Mouse (Mus musculus) small intestine, adult 2 months (tissue): Measurements from ENCODE around the gene Stxbp6. TPM values are rescaled to one million over a fixed set of nuclear protein-coding genes. Genes with fewer than 3 reads are reported as not detected.
A peak's percentile ranks its signal among the peaks of the same experiment; 100 is the strongest.

Source experiments
- H3K27ac ChIP-seq: fragments of 200-500 bp; 2 replicates; pipeline ENCODE4 v1.5.1; 2012; ENCODE audit warnings: low read depth, low read length, control low read depth, inconsistent platforms; ENCODE audit not compliant: insufficient read depth
- H3K27me3 ChIP-seq: fragments of 200-500 bp; 2 replicates; pipeline ENCODE4 v1.6.1; 2012; ENCODE audit warnings: mild to moderate bottlenecking, moderate library complexity, low read length, inconsistent platforms; ENCODE audit not compliant: control insufficient read depth, insufficient read depth
- H3K36me3 ChIP-seq: fragments of 200-500 bp; 2 replicates; pipeline ENCODE4 v1.6.1; 2012; ENCODE audit warnings: mild to moderate bottlenecking, low read length, control low read depth, inconsistent platforms; ENCODE audit not compliant: control insufficient read depth, insufficient read depth
- H3K4me1 ChIP-seq: fragments of 200-500 bp; 2 replicates; pipeline ENCODE4 v1.6.1; 2012; ENCODE audit warnings: low read length, inconsistent platforms, mixed read lengths; ENCODE audit not compliant: control insufficient read depth, insufficient read depth, insufficient read length
- H3K4me3 ChIP-seq: fragments of 200-500 bp; 2 replicates; pipeline ENCODE4 v1.5.1; 2012; ENCODE audit warnings: low read depth, mild to moderate bottlenecking, control low read depth, inconsistent platforms, low read length, moderate library complexity
- CTCF ChIP-seq: fragments of 200-500 bp; IDR thresholded peaks from 2 replicates; pipeline ENCODE4 v1.5.1; 2012; ENCODE audit warnings: low read depth, mild to moderate bottlenecking, control low read depth, inconsistent platforms, low read length, moderate library complexity, mixed read lengths; ENCODE audit not compliant: insufficient replicate concordance, insufficient read length; ENCODE audit errors: extremely low read depth
- POLR2A ChIP-seq: fragments of 200-500 bp; IDR thresholded peaks from 2 replicates; pipeline ENCODE4 v1.6.1; 2012; ENCODE audit warnings: low read depth, mild to moderate bottlenecking, control low read depth, inconsistent platforms, low read length, moderate library complexity
- WGBS: fragments of 180-500 bp; shearing (Covaris S2); methylation state at CpG from one replicate; pipeline ENCODE4 v1.1.7; 2018; 5-methylcytosine and 5-hydroxymethylcytosine counted together
- polyA plus RNA-seq: library from polyadenylated mRNA; depleted of rRNA; stranded (reverse); fragments of >200 nt; gene quantifications from 2 replicates; pipeline ENCODE4 v1.2.3, GENCODE M21; 2012

Gene Stxbp6
- polyA plus RNA-seq, 1 experiment, result 3.1 TPM

GRCm38 (mm10) chr12:45068145-45068754, 6.3 kb downstream of the Stxbp6 start:
- Histone ChIP-seq H3K27me3 (no peaks in the 10 kb centered on the region; the same call in 1 of the 2 replicates), H3K4me1 (peaks cover 2% of the 10 kb centered on the region; the same call in 1 of the 2 replicates), H3K36me3 (no peaks in the 10 kb centered on the region), H3K27ac (no peak overlapping the region), H3K4me3 (no peak overlapping the region)
- WGBS, result 85% methylated on average over 6 of the region's 6 CpGs
- no peak for TF ChIP-seq CTCF
- TF ChIP-seq POLR2A, result no peak

GRCm38 (mm10) chr12:45067686-45068085, 6.8 kb downstream of the Stxbp6 start:
- peaks cover 2% of the 10 kb centered on the region; the same call in 1 of the 2 replicates for H3K4me1 ChIP-seq
- TF ChIP-seq CTCF, result no peak
- no peak for TF ChIP-seq POLR2A
- no peaks in the 10 kb centered on the region; the same call in 1 of the 2 replicates for H3K27me3 ChIP-seq
- no peak overlapping the region for H3K27ac ChIP-seq
- H3K36me3 ChIP-seq, result no peaks in the 10 kb centered on the region
- H3K4me3 ChIP-seq, result no peak overlapping the region
- WGBS, result 18% methylated on average over 3 of the region's 3 CpGs

GRCm38 (mm10) chr12:45067047-45067685, 7.3 kb downstream of the Stxbp6 start:
- 12% methylated on average over 11 of the region's 11 CpGs for WGBS

GRCm38 (mm10) chr12:45063606-45064005, 10.9 kb downstream of the Stxbp6 start:
- Histone ChIP-seq H3K4me3 (no peak overlapping the region), H3K27me3 (no peaks in the 10 kb centered on the region), H3K36me3 (no peaks in the 10 kb centered on the region), H3K27ac (no peak overlapping the region), H3K4me1 (peaks cover 4% of the 10 kb centered on the region; the same call in 1 of the 2 replicates)
- no peak for TF ChIP-seq POLR2A
- TF ChIP-seq CTCF, result no peak
- WGBS, result 83% methylated on average over 5 of the region's 5 CpGs

More at GRCm38 (mm10) chr12:45067047-45067685, 7.3 kb downstream of the Stxbp6 start:
- TF ChIP-seq POLR2A, result no peak
- TF ChIP-seq CTCF, result no peak
- no peak overlapping the region for H3K27ac ChIP-seq
- peak overlapping the region; percentile 36 for H3K4me3 ChIP-seq
- no peaks in the 10 kb centered on the region for H3K36me3 ChIP-seq
- no peaks in the 10 kb centered on the region; the same call in 1 of the 2 replicates for H3K27me3 ChIP-seq
- peaks cover 2% of the 10 kb centered on the region; the same call in 1 of the 2 replicates for H3K4me1 ChIP-seq

- no peak for TF ChIP-seq CTCF
- no peak for TF ChIP-seq POLR2A
- no peaks in the 10 kb centered on the region for H3K27me3 ChIP-seq
- 30% methylated on average over 5 of the region's 5 CpGs for WGBS
- no peak overlapping the region for H3K27ac ChIP-seq
- no peak overlapping the region for H3K4me3 ChIP-seq
- H3K4me1 ChIP-seq, result peaks cover 4% of the 10 kb centered on the region; the same call in 1 of the 2 replicates
- no peaks in the 10 kb centered on the region for H3K36me3 ChIP-seq
These were observed 13.2 kb downstream of the Stxbp6 start for GRCm38 (mm10) chr12:45061336-45061735.

GRCm38 (mm10) chr12:45060804-45061203, 13.7 kb downstream of the Stxbp6 start:
- Histone ChIP-seq H3K36me3 (no peaks in the 10 kb centered on the region), H3K27me3 (no peaks in the 10 kb centered on the region), H3K27ac (no peak overlapping the region), H3K4me3 (no peak overlapping the region), H3K4me1 (peaks cover 4% of the 10 kb centered on the region; the same call in 1 of the 2 replicates)
- TF ChIP-seq CTCF, result no peak
- no peak for TF ChIP-seq POLR2A
- WGBS, result 31% methylated on average over 6 of the region's 6 CpGs

GRCm38 (mm10) chr12:45058007-45058406, 16.5 kb downstream of the Stxbp6 start:
- no peak overlapping the region for H3K27ac ChIP-seq
- TF ChIP-seq CTCF (no peak), POLR2A (no peak)
- no peaks in the 10 kb centered on the region for H3K36me3 ChIP-seq
- H3K4me3 ChIP-seq, result no peak overlapping the region
- no peaks in the 10 kb centered on the region for H3K27me3 ChIP-seq
- H3K4me1 ChIP-seq, result peaks cover 4% of the 10 kb centered on the region; the same call in 1 of the 2 replicates
- 79% methylated on average over 3 of the region's 3 CpGs for WGBS
